Mouse (Mus musculus) kidney, adult 18-20 months (tissue): ENCODE data around the gene Gnb2.

ENCODE experiments used
- DNase-seq: peaks from one replicate; pipeline ENCODE4 v3.0.0; 2021

Gnb2 gene

GRCm38 (mm10) chr5:137514811-137515210 lies 18.5 kb downstream of the Gnb2 start:
- no peak for DNase-seq

DNA sequence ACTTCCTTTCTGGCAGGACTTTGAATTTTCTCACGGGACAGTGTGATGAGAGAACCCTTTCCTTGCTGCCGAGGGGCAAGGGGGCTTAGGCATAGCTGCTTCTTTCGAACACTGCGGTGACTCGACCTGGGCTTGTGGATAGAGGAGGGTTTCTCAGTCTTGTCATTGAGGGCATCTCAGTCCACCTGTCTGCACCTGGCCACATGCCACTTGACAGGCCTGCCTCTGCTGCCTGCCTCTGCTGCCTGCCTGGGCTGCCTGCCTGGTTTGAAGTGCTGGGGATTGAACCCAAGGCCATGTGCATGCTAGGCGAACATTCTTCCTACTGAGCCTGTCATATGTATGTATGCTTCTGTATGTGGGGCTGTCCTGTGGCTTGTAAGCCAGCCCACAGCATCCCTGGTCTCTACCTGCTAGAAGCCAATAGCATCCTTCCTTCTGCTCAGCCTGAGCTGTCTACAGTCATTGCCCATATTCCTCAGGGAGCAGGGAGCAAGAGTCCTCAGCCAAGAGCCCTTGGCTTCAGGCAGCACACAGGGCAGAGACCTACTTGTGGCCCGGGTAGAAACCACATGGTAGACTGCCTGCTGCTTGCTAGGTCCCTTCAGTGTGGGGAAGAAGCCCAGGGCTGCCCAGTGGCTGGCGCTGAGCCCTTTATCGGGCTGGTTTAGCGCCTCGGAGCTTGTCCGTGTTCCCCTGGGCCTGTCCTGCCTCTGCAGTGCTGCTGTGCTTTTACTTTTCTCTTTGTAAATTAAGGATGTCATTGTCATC lies 19.2 kb downstream of the Gnb2 start:
- no peak for DNase-seq

DNA sequence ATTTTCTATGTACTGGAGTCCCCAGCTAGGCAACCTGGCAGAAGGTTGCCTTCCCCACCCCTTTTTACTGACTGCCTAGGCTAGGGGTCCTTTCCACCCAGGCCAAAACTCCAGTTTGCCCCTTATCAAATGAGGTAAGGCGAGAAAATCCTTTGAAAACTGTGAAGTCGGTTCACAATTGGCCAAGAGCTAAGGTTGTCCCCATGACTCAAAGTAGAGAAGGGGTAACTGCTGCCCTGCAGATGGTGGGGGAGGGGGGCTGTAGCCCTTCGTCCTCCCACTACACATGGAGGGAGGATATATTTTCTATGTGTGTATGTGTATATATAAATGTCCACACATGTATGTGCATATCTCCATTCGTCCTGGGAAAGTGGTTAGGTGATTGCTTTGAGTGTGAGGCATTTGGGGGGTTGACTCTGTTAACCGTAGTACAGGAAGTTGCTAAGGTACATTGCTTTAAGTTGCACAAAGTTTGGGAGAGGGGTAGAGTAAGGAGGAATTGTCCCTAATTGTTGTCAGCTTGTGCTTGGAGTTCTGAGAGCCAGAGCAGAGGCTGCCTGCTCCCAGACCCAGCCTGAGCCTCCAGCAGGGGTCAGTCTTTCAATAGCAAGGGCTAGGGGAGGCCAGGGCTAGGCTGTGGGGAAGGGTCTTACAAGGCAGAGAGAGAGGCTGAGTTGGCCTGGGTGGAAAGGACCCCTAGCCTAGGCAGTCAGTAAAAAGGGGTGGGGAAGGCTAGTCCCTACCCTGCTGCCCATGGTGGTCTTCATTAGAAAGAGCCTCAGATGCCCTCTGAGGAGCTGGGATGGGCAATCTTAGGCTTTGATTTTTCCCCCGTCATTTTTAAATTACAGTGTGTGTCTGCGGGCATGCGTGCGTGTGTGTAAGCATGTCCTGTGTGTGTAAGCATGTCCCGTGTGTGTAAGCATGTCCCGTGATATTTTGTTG lies 20.2 kb downstream of the Gnb2 start:
- DNase-seq = no peak

GRCm38 (mm10) chr5:137511706-137512105 lies 21.6 kb downstream of the Gnb2 start:
- DNase-seq = no peak

GRCm38 (mm10) chr5:137510573-137511390 lies 22.5 kb downstream of the Gnb2 start:
- DNase-seq = no peak

DNA sequence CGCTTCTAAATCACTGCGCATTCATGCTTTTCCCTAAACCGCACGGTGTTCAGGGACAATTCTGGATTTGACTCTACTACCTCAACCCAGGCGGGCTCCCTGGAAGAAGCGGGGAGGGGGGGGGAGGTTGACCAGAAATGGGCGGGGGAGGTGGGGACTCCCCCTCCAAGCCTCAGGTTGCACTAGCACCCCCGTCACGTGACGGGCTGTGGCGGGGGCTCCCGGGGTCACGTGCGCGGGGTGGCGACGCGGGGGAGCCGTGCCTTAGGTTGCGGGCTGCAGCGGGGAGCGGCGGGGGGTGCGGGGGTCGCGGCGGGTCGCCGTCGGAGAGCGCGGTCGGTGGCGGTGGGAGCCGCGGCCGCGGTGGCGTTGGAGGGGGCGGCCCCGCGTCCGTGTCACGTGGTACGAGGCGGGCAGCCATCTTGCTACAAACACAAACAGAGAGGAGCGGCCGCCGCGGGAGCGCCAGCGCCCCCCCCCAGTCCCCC lies 23.3 kb downstream of the Gnb2 start:
- DNase-seq = peak; percentile 90

DNA sequence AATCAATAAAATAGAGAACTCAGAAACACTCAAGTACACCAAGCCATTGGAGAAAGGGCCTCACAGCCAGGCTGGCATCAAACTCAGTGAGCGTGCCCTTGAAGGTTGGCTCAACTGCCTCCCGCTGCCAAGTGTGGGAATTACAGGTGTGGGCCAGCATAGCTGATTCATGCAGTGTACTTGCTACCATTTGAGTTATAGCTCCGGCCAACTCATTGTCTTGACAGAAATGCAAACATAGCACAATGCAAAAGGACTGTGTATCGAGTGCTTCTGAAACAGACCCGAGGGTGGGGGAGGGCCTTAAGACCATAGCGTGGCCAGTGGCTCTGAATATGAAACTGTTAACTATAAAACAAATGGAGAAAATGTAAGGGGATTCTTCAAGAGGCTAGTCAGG lies 29.3 kb downstream of the Gnb2 start:
- DNase-seq = no peak

DNA sequence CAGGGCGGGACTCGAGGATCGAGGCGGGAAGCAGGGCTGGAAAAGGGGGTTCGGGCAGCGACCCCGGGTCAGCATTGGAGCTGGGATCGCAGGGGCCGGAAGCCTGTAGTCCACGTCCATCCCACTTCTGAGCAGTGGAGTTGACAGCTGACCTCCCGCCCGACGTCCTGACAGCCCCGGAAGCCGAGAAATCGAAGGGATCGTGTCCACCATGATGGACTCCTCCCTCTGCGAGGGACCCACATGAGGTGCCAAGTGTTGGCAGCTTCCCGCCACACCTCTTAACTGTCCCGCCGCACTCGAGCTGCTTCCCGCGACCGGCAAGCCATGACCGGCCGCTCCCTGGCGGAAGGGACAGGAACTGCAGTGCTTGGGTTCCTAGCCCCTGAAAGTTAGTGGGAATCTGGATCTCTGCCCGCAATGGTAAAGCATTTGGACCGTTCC lies 30.6 kb downstream of the Gnb2 start:
- DNase-seq = no peak

DNA sequence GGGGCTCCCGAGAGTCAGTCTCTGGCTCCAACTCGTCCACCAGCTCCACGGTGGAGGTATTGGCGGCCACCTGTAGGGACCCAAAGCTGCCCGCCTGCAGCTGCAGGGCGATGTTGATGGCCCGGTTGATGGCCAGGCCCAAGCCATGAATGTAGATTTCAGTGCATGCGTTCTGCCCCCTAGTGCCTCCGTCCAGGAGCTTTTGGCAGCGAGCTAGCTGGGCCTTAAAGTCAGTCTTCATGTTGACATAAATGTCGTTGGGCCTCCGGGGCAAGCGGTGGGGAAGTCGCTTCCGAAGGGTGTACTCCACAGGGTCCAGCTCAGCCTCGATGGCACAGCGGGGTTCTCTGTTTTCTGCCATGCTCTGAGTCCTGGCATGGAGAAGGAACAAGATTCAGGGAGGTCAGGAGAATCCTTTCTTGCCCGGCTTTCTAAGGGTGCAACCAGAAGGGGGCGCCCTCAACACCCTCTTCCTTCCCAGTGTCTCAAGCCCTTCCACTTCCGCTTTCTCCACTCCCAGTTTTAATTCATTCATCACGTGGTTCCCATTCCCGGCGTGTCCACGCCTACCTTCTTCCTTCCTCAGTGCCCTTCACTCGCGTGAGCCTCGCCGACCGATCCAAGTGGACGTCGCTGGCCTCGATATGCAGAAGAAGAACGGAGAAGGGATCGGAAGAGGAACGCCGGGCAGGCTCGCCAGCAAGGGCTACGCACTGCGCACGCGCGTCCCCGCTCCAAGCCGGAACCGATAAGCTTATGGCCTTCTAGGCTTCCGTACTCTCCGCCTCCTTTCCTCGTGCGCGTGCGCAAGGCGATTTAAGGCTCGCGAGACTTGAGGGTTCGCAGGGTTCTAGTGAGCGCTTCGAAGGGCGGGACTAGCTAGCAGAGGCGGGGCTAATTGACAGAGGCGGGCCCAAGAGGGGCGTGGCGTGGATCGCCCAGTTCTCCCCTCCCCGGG lies 31.3 kb downstream of the Gnb2 start, which contains the start of gene Pop7:
Gene Pop7 (minus strand): TSS at position 810 of the 958 bp plus-strand sequence.
- DNase-seq = peak; percentile 100

DNA sequence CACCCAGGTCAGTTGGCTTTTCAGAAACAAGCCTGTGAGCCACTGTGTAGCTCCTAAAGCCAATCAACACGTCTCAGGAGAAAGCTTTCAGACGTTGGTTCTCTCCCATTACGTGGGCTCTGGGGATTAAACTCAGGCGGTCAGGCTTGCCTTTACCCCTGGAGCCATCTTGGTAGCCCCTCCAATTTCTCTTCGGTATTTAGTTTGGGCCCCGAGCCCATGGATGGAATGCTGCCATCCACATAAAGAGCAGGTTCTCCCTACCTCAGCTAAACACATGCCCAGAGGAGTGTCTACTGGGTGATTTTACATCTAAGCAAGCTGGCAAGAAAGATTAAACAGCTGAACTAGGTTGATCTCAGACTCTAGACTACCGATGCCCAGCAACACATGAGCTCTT lies 33.1 kb downstream of the Gnb2 start:
- DNase-seq = no peak

DNA sequence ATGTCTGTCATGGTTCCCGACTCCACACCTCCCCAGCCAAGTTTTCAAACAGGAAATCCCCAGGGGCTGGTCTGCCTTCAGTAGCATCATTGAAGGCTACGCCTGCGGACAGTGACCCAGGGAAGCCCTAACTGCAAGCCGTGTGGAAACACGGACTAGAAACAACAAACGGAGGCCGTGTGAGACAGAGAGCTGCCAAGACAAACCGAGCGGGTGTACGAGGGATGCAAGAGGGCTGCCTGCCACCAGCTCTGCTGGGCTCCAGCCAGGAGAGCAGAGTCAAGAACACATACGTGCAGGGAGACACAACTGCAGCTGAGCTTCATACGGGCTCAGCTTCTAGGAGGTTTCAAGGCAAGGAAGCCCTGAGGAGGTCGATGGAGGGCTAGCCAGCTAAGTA lies 39.5 kb downstream of the Gnb2 start:
- DNase-seq = no peak

GRCm38 (mm10) chr5:137491559-137491958 lies 41.8 kb downstream of the Gnb2 start:
- no peak for DNase-seq

DNA sequence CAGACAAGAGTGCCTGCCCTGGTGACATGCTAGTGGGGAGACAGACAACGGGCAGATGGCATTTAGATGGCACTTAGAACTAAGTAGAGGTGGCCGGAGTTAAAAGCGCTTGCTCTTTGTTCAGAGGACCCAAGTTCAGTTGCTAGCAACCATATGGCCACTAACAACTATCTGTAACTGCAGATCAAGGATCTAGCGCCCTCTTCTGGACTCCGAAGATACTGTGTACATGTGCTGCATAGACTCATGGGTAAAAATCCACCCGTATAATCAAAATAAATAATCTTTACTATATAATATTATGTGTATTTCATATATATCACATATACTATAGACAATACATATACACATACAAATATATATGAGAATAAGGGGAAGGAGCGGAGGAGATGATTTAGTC lies 45.7 kb downstream of the Gnb2 start:
- no peak for DNase-seq

DNA sequence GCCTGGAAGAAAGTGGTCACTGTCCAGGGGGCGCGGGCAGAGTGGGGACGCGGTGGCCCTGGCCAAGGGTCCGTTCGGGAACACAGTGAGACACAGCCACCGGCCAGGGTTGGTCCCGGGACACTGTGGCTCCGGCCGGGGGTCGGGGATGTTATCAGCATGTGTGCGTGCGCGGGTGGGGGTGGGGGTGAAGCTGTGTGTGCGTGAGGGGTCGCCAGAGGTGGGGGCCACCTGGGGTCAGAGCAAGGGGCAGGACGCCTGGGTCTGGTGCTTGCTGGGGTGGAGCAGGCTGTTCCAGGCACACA lies 47.5 kb downstream of the Gnb2 start:
- no peak for DNase-seq

- DNase-seq = no peak
Measured at GRCm38 (mm10) chr5:137485071-137485850, 48.0 kb downstream of the Gnb2 start.

DNA sequence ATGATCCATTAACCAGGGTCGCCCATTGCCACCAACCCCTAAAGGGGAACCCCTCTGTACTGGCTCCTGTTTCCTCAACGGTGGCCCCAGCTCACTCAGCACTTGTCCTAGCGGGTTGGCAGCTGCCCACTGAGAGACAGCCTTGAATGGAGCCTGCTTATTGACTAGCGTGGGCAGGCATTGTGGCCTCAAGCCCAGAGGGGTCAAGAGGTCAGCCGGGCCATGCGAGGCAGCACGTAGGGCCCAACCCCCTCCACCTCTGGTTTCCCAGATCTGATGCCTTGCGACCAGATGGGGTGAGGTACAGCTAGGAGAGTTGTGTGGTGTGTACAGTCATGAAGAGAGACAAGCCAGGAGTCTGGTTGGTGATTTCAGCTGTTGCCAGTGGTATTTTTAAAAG lies 51.4 kb downstream of the Gnb2 start:
- DNase-seq = no peak

- peak; percentile 88 for DNase-seq
Measured at GRCm38 (mm10) chr5:137481138-137481537, 52.2 kb downstream of the Gnb2 start.
